In genomic region chr6:127991509-127992176, GRCm38 (mm10) we compare ENCODE assay signal across 7 mouse cellular contexts.
DNase-seq lines count a peak whose midpoint lies in the region; ATAC-seq lines count a peak whose summit lies in the region.

No protein-coding gene starts in this region.

- no peaks in the 10 kb centered on the region for H3K9me3 ChIP-seq in forebrain, embryonic 13.5 days (replicated peaks)
- H3K9me3 ChIP-seq in midbrain, embryonic 16.5 days (replicated peaks; ENCODE audit: control insufficient read depth, low read length, poor library complexity, severe bottlenecking): no peaks in the 10 kb centered on the region

- no peak for ATAC-seq in forebrain, embryonic 13.5 days
- no peak for ATAC-seq in midbrain, embryonic 16.5 days

- peaks cover 14% of the 10 kb centered on the region for H3K4me1 ChIP-seq in forebrain, embryonic 13.5 days
- H3K4me1 ChIP-seq in midbrain, embryonic 16.5 days (ENCODE audit: control insufficient read depth, insufficient read depth, low read length): no peaks in the 10 kb centered on the region

- H3K4me2 ChIP-seq in forebrain, embryonic 13.5 days: no peak overlapping the region
- H3K4me2 ChIP-seq in midbrain, embryonic 16.5 days (ENCODE audit: low read length): no peak overlapping the region

- H3K27me3 ChIP-seq in forebrain, embryonic 13.5 days: no peaks in the 10 kb centered on the region
- H3K27me3 ChIP-seq in midbrain, embryonic 16.5 days (ENCODE audit: control insufficient read depth, insufficient read depth, low read depth, low read length): no peaks in the 10 kb centered on the region

- H3K4me3 ChIP-seq in forebrain, embryonic 13.5 days: no peak overlapping the region
- H3K4me3 ChIP-seq in midbrain, embryonic 16.5 days (ENCODE audit: low read depth, low read length): no peak overlapping the region

- H3K36me3 ChIP-seq in forebrain, embryonic 13.5 days (ENCODE audit: poor library complexity, severe bottlenecking): no peaks in the 10 kb centered on the region
- H3K36me3 ChIP-seq in midbrain, embryonic 16.5 days (ENCODE audit: control insufficient read depth, insufficient read depth, low read length): no peaks in the 10 kb centered on the region

- intact Hi-C loops in heart, postnatal 14 days (cut with DNase I): no loop called here

- peak; percentile 16 for DNase-seq in MN1 (ENCODE audit: low spot score)
- DNase-seq in adrenal gland, postnatal 14 days: peak; percentile 61
- peak; percentile 33 to 51 for DNase-seq in heart, postnatal 14 days
- DNase-seq in natural killer cell, adult 2 months (ENCODE audit: low spot score in 2 of 2): peak; percentile 74 to 83
- no peak for DNase-seq in retina, postnatal 1 day

- WGBS in forebrain, embryonic 13.5 days: 92% methylated on average over 11 of the region's 11 CpGs
- WGBS in midbrain, embryonic 16.5 days: 94% methylated on average over 11 of the region's 11 CpGs

- no peak overlapping the region for H3K27ac ChIP-seq in forebrain, embryonic 13.5 days
- H3K27ac ChIP-seq in midbrain, embryonic 16.5 days (ENCODE audit: low read length): no peak overlapping the region

- H3K9ac ChIP-seq in forebrain, embryonic 13.5 days: no peak overlapping the region
- H3K9ac ChIP-seq in midbrain, embryonic 16.5 days (ENCODE audit: low read depth, low read length): no peak overlapping the region
